Mouse (Mus musculus) B cell, adult 67 days (primary cell): Measurements from ENCODE around the gene Gpr182. TPM values are rescaled to one million over a fixed set of nuclear protein-coding genes. Genes with fewer than 3 reads are reported as not detected.

Experiments used
- total RNA-seq, 2 experiments: library from RNA; stranded (reverse); gene quantifications; 4 replicates each; pipeline ENCODE4 v1.2.4; 2023

Gene Gpr182
- total RNA-seq, result not detected

DNA sequence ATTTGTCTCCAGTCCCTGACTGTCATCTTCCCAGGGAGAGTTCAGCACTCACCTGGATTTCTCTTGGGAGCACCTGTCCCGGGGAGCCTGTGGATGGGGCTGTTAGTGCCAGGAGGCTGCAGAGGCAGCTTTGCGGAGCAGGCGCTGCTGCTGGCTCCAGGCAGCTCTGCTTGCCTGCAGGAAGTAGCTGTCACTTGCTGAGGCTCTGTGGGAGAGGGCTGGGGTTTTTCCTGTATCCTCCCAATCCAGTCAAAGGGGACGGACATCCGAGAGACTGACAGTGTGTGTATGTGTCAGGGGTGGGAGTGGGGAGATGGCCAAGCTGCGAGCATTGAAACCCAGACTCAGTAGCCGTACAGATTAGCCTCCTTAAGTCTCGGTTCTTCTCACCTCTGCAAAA is at the start of gene Gpr182:
TSS of gene Gpr182 (minus strand) at position 185 of the 400 bp plus-strand sequence.

DNA sequence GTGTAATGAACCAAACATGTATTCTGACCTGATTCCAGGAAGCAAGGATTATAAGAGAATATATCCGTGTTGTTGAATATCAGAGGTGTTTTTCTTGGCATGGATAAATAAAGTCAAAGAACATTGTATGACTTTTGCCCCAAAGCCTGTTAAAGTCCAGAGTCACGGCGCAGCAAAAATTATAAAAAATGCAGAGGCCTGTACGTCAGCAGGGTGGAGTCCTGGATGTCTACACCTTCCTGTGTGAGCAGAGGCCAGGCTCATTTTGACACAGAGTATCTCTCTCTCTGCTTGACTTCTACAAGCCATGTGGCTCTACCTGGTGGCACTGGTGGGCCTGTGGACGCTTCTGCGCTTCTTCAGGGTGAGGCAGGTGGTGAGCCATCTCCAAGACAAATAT is 49.4 kb upstream of the Gpr182 start, which contains the start of gene Rdh16:
TSS of gene Rdh16 (plus strand) at position 262 of the 400 bp plus-strand sequence.

DNA sequence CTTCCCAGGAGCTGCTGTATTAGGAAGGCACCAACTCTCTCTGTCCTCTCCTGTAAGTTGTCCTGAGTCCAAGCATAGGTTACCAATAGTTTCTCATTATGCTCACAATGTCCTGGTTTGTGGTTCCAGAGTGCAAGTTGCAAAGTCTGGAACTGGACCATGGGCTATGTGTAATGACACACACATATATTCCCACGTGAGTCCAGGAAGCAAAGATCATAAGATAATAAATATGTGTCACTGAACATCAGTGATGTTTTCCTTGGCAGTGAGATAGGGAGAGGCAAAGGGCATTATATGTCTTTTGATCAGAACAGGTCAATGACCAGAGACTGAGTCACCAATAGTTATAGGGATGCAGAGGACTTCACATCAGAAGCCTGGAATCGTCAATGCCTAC is 24.5 kb upstream of the Gpr182 start, which contains the start of gene Rdh9:
TSS of gene Rdh9 (plus strand) at position 376 of the 400 bp plus-strand sequence.

GRCm38 (mm10) chr10:127759181-127760110 is 7.9 kb upstream of the Gpr182 start, which contains the start of the genes Rdh1 and Rdh16f1:
Gene Rdh1, plus strand, starts transcription at chr10:127759721.
Gene Rdh16f1, plus strand, starts transcription at chr10:127759787.

DNA sequence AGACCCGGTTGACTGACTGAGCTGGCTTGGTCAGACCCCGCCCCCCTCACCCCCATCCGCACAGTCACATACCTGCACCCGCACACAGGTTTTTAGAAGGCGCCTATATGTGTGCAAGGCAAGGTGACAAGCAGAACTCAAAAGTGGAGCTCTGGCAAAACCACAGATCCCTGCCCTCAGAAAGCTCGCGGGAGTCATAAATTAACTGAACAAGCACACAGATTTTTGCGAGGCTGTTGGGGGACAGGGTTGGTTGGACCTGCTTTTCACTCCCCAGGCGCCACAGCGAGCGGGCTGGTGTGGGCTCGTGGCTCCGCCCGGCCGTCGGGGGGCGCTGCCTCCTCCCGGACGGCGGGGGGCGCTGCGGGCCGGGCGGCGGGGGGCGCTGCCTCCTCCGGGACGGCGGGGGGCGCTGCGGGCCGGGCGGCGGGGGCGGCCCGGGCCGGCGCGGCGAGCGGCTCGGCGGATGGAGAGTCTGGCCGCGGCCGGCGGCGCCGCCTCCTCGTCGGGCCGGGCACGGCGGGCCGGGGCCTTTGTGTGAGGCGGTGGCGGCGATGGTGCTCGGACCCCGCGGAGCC is 12.4 kb downstream of the Gpr182 start, which contains the start of gene Zbtb39:
TSS of gene Zbtb39 (plus strand) at position 456 of the 578 bp plus-strand sequence.

DNA sequence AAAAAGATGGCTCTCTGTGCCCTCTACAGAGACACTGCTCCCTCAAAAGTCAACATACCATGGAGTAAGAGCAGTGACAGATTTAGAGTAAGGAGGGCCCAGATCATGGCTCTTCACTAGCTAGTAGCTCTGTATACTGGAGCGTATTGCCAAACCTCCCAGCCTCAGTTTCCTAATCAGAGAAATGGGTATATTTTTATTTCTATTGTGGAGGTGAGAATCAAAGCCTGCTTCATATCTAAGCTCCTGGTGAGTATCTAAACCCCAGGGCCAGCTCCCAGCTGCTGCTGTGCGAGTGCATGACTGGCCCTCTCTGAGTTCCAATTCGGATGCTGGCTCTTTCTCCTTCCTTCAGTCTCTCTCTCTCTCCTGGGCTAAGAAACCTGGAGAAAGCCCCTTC is 27.4 kb downstream of the Gpr182 start, which contains the start of gene Tac2:
TSS of gene Tac2 (plus strand) at position 301 of the 400 bp plus-strand sequence.

GRCm38 (mm10) chr10:127704766-127705220 is 46.7 kb downstream of the Gpr182 start, which contains the start of gene Myo1a:
Gene Myo1a, plus strand, starts transcription at chr10:127705170.

Other genes starting within 250 kb of the Gpr182 start
- not detected for gene Ndufa4l2, start 236.8 kb downstream of the Gpr182 start, total RNA-seq
- 10 to 100 TPM; 69.2 to 72.0 TPM for gene Shmt2, start 229.3 kb downstream of the Gpr182 start, total RNA-seq
- gene Nxph4, start 217.2 kb downstream of the Gpr182 start, total RNA-seq, result not detected
- 1 to 10 TPM in 1 of 2 experiments, under 1 TPM in 1; 0.77 to 3.9 TPM for gene Lrp1, start 130.6 kb downstream of the Gpr182 start, total RNA-seq
- 100 to 1,000 TPM; 244 to 270 TPM for gene Stat6, start 108.7 kb downstream of the Gpr182 start, total RNA-seq
- gene Nemp1, start 84.8 kb downstream of the Gpr182 start, total RNA-seq, result 10 to 100 TPM; 13.6 to 16.2 TPM
- gene Nab2, start 83.2 kb downstream of the Gpr182 start, total RNA-seq, result 10 to 100 TPM; 34.3 to 45.4 TPM
- gene Myo1a, start 46.6 kb downstream of the Gpr182 start, total RNA-seq, result under 1 TPM in 1 of 2 experiments, not detected in 1; 0.15 TPM
- not detected for gene Tac2, start 27.3 kb downstream of the Gpr182 start, total RNA-seq
- gene Zbtb39, start 12.2 kb downstream of the Gpr182 start, total RNA-seq, result 10 to 100 TPM; 17.9 to 18.7 TPM
- gene Rdh1, start 8.0 kb upstream of the Gpr182 start, total RNA-seq, result under 1 TPM; 0.17 to 0.27 TPM
- gene Rdh16f1, start 8.1 kb upstream of the Gpr182 start, total RNA-seq, result not detected
- under 1 TPM in 1 of 2 experiments, not detected in 1; 0.93 TPM for gene Rdh9, start 24.7 kb upstream of the Gpr182 start, total RNA-seq
- gene Rdh16, start 49.4 kb upstream of the Gpr182 start, total RNA-seq, result not detected
- gene Rdh19, start 98.2 kb upstream of the Gpr182 start, total RNA-seq, result not detected
- gene Rdh16f2, start 114.7 kb upstream of the Gpr182 start, total RNA-seq, result not detected
- not detected for gene Rdh7, start 137.1 kb upstream of the Gpr182 start, total RNA-seq
- not detected for gene Sdr9c7, start 146.8 kb upstream of the Gpr182 start, total RNA-seq